Mouse (Mus musculus) limb, embryonic 11.5 days (tissue): ENCODE data around the gene Fyn. TPM values are rescaled to one million over a fixed set of nuclear protein-coding genes. Genes with fewer than 3 reads are reported as not detected.

ENCODE experiments used
- ATAC-seq: fragments of 200-750 bp; cut with Nextera tagmentation; 2 replicates; pipeline ENCODE4 v1.8.0; 2017; ENCODE audit warnings: low read depth; ENCODE audit not compliant: insufficient number of reproducible peaks, low FRiP score, low TSS enrichment
- DNase-seq: peaks from one replicate; pipeline ENCODE4 v3.0.0-alpha.2; 2015; ENCODE audit warnings: low spot score
- H3K27ac ChIP-seq: fragments of 300-500 bp; sonication (generic); replicated peaks from 2 replicates; pipeline ENCODE4 v1.5.1; 2014; ENCODE audit warnings: low read depth, mild to moderate bottlenecking, low read length
- H3K27me3 ChIP-seq: fragments of 300-500 bp; sonication (generic); 2 replicates; pipeline ENCODE4 v1.6.1; 2014; ENCODE audit warnings: mild to moderate bottlenecking, low read length, mixed read lengths; ENCODE audit not compliant: control insufficient read depth, insufficient read depth
- H3K36me3 ChIP-seq: fragments of 300-500 bp; sonication (generic); 2 replicates; pipeline ENCODE4 v1.6.1; 2014; ENCODE audit warnings: mild to moderate bottlenecking, low read length, moderate library complexity, mixed read lengths; ENCODE audit not compliant: control insufficient read depth, insufficient read depth
- H3K4me1 ChIP-seq: fragments of 300-500 bp; sonication (generic); 2 replicates; pipeline ENCODE4 v1.6.1; 2014; ENCODE audit warnings: low read length, mixed read lengths; ENCODE audit not compliant: control insufficient read depth, insufficient read depth
- H3K4me2 ChIP-seq: fragments of 300-500 bp; sonication (generic); 2 replicates; pipeline ENCODE4 v1.6.1; 2014; ENCODE audit warnings: low read depth, mild to moderate bottlenecking, moderate library complexity; ENCODE audit not compliant: severe bottlenecking
- H3K4me3 ChIP-seq: fragments of 300-500 bp; sonication (generic); 2 replicates; pipeline ENCODE4 v1.5.1; 2014; ENCODE audit warnings: low read depth, low read length
- H3K9ac ChIP-seq: fragments of 300-500 bp; sonication (generic); 2 replicates; pipeline ENCODE4 v1.6.1; 2014; ENCODE audit warnings: mild to moderate bottlenecking, low read length
- H3K9me3 ChIP-seq: fragments of 300-500 bp; sonication (generic); 2 replicates; pipeline ENCODE4 v1.6.1; 2016; ENCODE audit warnings: low read length; ENCODE audit not compliant: control insufficient read depth
- WGBS: fragments of 180-500 bp; shearing (Covaris S2); extraction: QIAGEN DNeasy Blood & Tissue Kit; methylation state at CpG from one replicate; pipeline ENCODE4 v1.1.7; 2014; 5-methylcytosine and 5-hydroxymethylcytosine counted together
- polyA plus RNA-seq: library from polyadenylated mRNA; unstranded; fragments of >200 nt; fragmentation: Nextera tagmentation; extraction: Ambion mirVana; gene quantifications from 2 replicates; pipeline ENCODE4 v1.2.1, GENCODE M21; 2014

Gene Fyn
- polyA plus RNA-seq, 1 experiment from 2014 or later = 20.6 TPM

GRCm38 (mm10) chr10:39409602-39410001, 40.9 kb downstream of the Fyn start:
- H3K4me1 ChIP-seq = no peaks in the 10 kb centered on the region
- 68% methylated on average over 7 of the region's 7 CpGs for WGBS
- H3K9me3 ChIP-seq = no peaks in the 10 kb centered on the region
- H3K9ac ChIP-seq = no peak overlapping the region
- H3K36me3 ChIP-seq = no peaks in the 10 kb centered on the region
- H3K27me3 ChIP-seq = no peaks in the 10 kb centered on the region
- H3K4me3 ChIP-seq = no peak overlapping the region
- H3K4me2 ChIP-seq = no peak overlapping the region
- DNase-seq (no peak), ATAC-seq (no peak)
- H3K27ac ChIP-seq = no peak overlapping the region

GRCm38 (mm10) chr10:39410151-39410649, 41.5 kb downstream of the Fyn start:
- Histone ChIP-seq H3K4me3 (no peak overlapping the region), H3K27me3 (no peaks in the 10 kb centered on the region), H3K36me3 (no peaks in the 10 kb centered on the region), H3K4me1 (no peaks in the 10 kb centered on the region), H3K9me3 (no peaks in the 10 kb centered on the region), H3K4me2 (no peak overlapping the region), H3K27ac (no peak overlapping the region), H3K9ac (no peak overlapping the region)
- DNase-seq = no peak
- no peak for ATAC-seq
- 88% methylated on average over 6 of the region's 6 CpGs for WGBS

DNA sequence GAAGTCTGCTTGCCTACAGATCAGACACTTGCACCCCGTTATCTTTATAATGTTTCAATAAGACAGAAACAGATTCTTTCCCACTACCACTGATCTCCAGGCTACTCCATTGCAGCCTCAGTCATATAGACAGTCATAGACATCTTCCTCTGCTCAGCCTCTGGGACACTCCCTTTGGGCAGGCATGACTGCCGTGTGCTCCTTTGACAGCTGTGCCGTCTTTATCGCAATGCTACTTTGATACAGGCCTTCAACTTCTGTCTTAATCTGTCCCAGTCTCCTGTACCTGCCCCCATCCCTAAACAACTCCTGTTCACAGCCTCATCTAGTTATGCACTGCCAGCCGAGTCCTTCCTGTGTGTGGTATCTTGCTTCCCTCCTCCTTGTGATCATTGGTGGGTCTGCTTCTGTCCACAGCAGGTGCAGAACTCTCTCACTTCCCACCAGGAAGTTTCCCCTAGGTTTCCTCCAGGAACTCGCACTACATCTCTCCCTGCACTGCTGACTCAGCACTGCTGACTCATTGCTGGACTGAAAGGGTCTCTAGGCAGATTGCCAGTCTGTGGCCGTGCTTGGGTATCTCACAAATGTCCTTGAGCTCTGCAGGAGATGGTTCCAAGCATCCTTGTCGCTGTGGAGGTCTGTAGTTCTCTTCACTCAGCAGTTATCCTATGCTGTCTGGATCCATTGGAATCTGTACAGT, 43.4 kb downstream of the Fyn start:
- Histone ChIP-seq H3K36me3 (no peaks in the 10 kb centered on the region), H3K4me2 (no peak overlapping the region), H3K4me3 (no peak overlapping the region), H3K27me3 (no peaks in the 10 kb centered on the region), H3K4me1 (no peaks in the 10 kb centered on the region), H3K27ac (no peak overlapping the region), H3K9me3 (no peaks in the 10 kb centered on the region), H3K9ac (no peak overlapping the region)
- WGBS = 85% methylated on average over 8 of the region's 8 CpGs
- ATAC-seq (no peak), DNase-seq (no peak)

DNA sequence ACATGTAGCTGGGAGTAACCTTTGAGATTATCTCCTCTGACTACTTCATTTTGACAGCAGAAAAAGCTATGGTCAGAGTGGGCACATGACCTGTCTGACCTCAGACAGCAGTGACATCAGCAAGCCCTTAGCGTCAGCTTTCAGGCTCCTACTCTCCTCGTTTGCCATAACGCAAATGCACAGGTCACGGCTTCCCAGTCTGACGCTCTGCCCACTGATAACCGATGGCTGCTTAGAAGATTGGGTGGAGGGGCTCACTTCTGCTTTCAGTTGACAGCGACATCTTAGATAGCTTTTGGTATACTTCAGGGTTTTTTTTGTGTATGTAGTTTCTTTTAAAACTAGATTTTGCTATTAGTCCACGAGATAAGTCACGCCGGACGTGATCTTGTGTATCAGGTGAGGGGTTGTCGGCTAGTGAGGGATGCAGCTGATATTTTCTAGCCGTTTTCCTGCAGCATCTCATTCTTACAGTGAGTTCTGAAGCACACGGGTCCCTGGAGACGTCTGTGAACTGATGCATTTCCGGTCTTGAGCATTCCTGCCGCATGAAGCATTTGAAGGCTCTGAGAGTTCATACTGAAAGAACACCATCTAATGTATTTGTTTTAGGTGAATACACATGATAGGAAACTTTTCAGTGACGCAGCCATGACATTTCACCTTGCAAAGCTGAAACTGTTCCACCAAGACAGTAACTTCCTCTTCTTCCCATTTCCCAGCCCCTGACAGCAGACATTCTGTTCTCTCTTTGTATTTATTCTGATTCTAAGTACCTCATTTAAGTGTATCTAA, 44.4 kb downstream of the Fyn start:
- 82% methylated on average over 18 of the region's 18 CpGs for WGBS
- H3K4me3 ChIP-seq = no peak overlapping the region
- no peaks in the 10 kb centered on the region for H3K27me3 ChIP-seq
- H3K4me2 ChIP-seq = no peak overlapping the region
- peaks cover 2% of the 10 kb centered on the region; the same call in 1 of the 2 replicates for H3K4me1 ChIP-seq
- ATAC-seq (no peak), DNase-seq (no peak)
- no peak overlapping the region for H3K27ac ChIP-seq
- no peaks in the 10 kb centered on the region for H3K9me3 ChIP-seq
- no peak overlapping the region for H3K9ac ChIP-seq
- no peaks in the 10 kb centered on the region for H3K36me3 ChIP-seq

- Histone ChIP-seq H3K4me3 (no peak overlapping the region), H3K4me1 (peaks cover 2% of the 10 kb centered on the region; the same call in 1 of the 2 replicates)
- 83% methylated on average over 1 of the region's 1 CpGs for WGBS
Observed at GRCm38 (mm10) chr10:39414068-39414467, 45.4 kb downstream of the Fyn start.

GRCm38 (mm10) chr10:39415586-39415985, 46.9 kb downstream of the Fyn start:
- Histone ChIP-seq H3K9ac (no peak overlapping the region), H3K4me3 (no peak overlapping the region), H3K27ac (no peak overlapping the region), H3K9me3 (no peaks in the 10 kb centered on the region), H3K36me3 (no peaks in the 10 kb centered on the region), H3K27me3 (no peaks in the 10 kb centered on the region), H3K4me1 (peaks cover 4% of the 10 kb centered on the region), H3K4me2 (no peak overlapping the region)
- WGBS = 44% methylated on average over 2 of the region's 2 CpGs
- ATAC-seq (no peak), DNase-seq (no peak)

More at GRCm38 (mm10) chr10:39414068-39414467, 45.4 kb downstream of the Fyn start:
- Histone ChIP-seq H3K4me2 (no peak overlapping the region), H3K36me3 (no peaks in the 10 kb centered on the region), H3K9me3 (no peaks in the 10 kb centered on the region), H3K27me3 (no peaks in the 10 kb centered on the region), H3K27ac (no peak overlapping the region), H3K9ac (no peak overlapping the region)
- ATAC-seq (no peak), DNase-seq (no peak)

DNA sequence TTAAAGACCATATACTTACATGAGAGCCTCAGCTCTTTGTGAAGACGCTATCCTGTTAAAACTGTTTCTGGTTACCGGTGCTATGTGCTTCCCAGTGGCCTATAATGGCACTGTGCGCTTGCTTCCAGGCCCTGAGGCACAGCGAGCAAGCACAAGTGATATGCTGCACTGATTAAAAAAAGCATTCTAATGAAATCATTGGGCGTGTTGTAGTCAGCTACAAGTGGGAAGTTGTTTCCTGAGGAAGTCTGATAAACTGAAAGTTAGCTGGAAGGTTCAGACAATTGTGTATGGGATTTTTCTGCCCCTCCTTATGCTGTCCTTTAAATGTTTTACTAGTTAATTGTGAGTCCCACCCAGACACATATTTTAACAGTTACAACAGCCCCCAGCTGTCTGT, 49.0 kb downstream of the Fyn start:
- H3K4me1 ChIP-seq = peaks cover 7% of the 10 kb centered on the region
- no peak overlapping the region for H3K27ac ChIP-seq
- no peaks in the 10 kb centered on the region for H3K27me3 ChIP-seq
- DNase-seq (no peak), ATAC-seq (no peak)
- H3K4me3 ChIP-seq = no peak overlapping the region
- 65% methylated on average over 5 of the region's 5 CpGs for WGBS
- H3K4me2 ChIP-seq = no peak overlapping the region
- no peaks in the 10 kb centered on the region for H3K9me3 ChIP-seq
- no peaks in the 10 kb centered on the region for H3K36me3 ChIP-seq
- no peak overlapping the region for H3K9ac ChIP-seq

DNA sequence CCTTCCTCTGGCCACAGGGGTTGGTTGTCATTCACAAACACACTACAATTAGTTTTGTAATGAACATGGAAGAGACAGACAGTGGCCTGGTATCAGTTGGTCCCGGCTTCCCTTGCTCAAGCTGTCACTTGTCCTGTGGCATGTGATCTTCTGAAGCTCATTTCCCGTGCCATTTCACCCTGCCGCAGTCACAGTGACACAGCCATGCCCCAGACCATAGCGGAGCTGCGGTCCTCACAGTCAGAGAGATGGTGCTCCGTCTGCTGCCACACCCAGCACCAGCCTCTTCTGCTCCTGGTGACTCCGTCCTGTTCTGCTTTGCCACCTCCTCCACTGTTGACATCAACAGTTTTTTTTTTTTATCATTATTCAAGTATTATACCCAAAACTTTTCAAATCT, 49.7 kb downstream of the Fyn start:
- Histone ChIP-seq H3K9me3 (no peaks in the 10 kb centered on the region), H3K27ac (no peak overlapping the region), H3K36me3 (no peaks in the 10 kb centered on the region), H3K27me3 (no peaks in the 10 kb centered on the region), H3K9ac (no peak overlapping the region), H3K4me3 (no peak overlapping the region), H3K4me2 (no peak overlapping the region), H3K4me1 (peaks cover 7% of the 10 kb centered on the region)
- ATAC-seq (no peak), DNase-seq (no peak)
- WGBS = 92% methylated on average over 7 of the region's 7 CpGs
